In genomic region chr10:95385801-95386203, GRCm38 (mm10) we compare ENCODE assay signal across 13 mouse cellular contexts. TPM values are rescaled to one million over a fixed set of nuclear protein-coding genes. Genes with fewer than 3 reads are reported as not detected.
DNase-seq lines count a peak whose midpoint lies in the region; ATAC-seq lines count a peak whose summit lies in the region.
"Had no signal": no experiment of that assay in that cellular context is flagged by ENCODE, and none has a peak within 500 bp of the region (broad histone marks: within the 10 kb centered on the region; RNA-seq: fewer than 3 reads in every experiment).

No protein-coding gene starts in this region.

- peaks cover 31% of the 10 kb centered on the region for H3K4me1 ChIP-seq in embryonic facial prominence, embryonic 14.5 days (ENCODE audit: control insufficient read depth, insufficient read depth, low read length)
- peaks cover 17% of the 10 kb centered on the region for H3K4me1 ChIP-seq in lung, embryonic 15.5 days
- H3K4me1 ChIP-seq in heart, embryonic 11.5 days (ENCODE audit: control insufficient read depth, insufficient read depth, low read length) = peaks cover 3% of the 10 kb centered on the region; the same call in 1 of the 2 replicates
- H3K4me1 ChIP-seq: liver, embryonic 12.5 days had no signal

- H3K4me2 ChIP-seq in embryonic facial prominence, embryonic 14.5 days (ENCODE audit: low read depth, low read length) = no peak overlapping the region
- H3K4me2 ChIP-seq in lung, embryonic 15.5 days = no peak overlapping the region
- H3K4me2 ChIP-seq in heart, embryonic 11.5 days = no peak overlapping the region
- H3K4me2 ChIP-seq: liver, embryonic 12.5 days had no signal

- H3K9ac ChIP-seq in embryonic facial prominence, embryonic 14.5 days (ENCODE audit: low read depth, low read length) = no peak overlapping the region
- no peak overlapping the region for H3K9ac ChIP-seq in lung, embryonic 15.5 days
- H3K9ac ChIP-seq in heart, embryonic 11.5 days (ENCODE audit: low read depth, low read length) = no peak overlapping the region
- H3K9ac ChIP-seq: liver, embryonic 12.5 days had no signal

- peaks cover 3% of the 10 kb centered on the region; the same call in 1 of the 2 replicates for H3K9me3 ChIP-seq in embryonic facial prominence, embryonic 14.5 days (ENCODE audit: control insufficient read depth, low read length)
- H3K9me3 ChIP-seq in lung, embryonic 15.5 days = no peaks in the 10 kb centered on the region
- no peaks in the 10 kb centered on the region for H3K9me3 ChIP-seq in heart, embryonic 11.5 days (replicated peaks; ENCODE audit: control insufficient read depth, low read length)
- H3K9me3 ChIP-seq: liver, embryonic 12.5 days had no signal

- 44% methylated on average over 4 of the region's 4 CpGs for WGBS in embryonic facial prominence, embryonic 14.5 days
- WGBS in lung, embryonic 15.5 days = 42% methylated on average over 4 of the region's 4 CpGs
- 80% methylated on average over 4 of the region's 4 CpGs for WGBS in heart, embryonic 11.5 days (ENCODE audit: insufficient replicate concordance)

- no peak overlapping the region for H3K4me3 ChIP-seq in embryonic facial prominence, embryonic 14.5 days (ENCODE audit: low read depth, low read length)
- no peak overlapping the region for H3K4me3 ChIP-seq in lung, embryonic 15.5 days
- no peak overlapping the region for H3K4me3 ChIP-seq in heart, embryonic 11.5 days (ENCODE audit: low read depth, low read length)
- H3K4me3 ChIP-seq: liver, embryonic 12.5 days had no signal

- intact Hi-C loops in left cerebral cortex, postnatal 14 days (cut with DNase I) = no loop called here

- ATAC-seq in embryonic facial prominence, embryonic 14.5 days (ENCODE audit: low read depth) = peak; percentile 75
- ATAC-seq in lung, embryonic 15.5 days (ENCODE audit: borderline replicate concordance, extremely low read depth, low FRiP score, low TSS enrichment) = peak; percentile 57
- ATAC-seq in heart, embryonic 11.5 days (replicated peaks; ENCODE audit: insufficient number of reproducible peaks, low FRiP score, low TSS enrichment) = no peak
- ATAC-seq: liver, embryonic 12.5 days had no signal

- peak; percentile 31 for DNase-seq in urinary bladder, postnatal 25 days (ENCODE audit: low spot score)
- no peak for DNase-seq in urinary bladder, postnatal 10 days (ENCODE audit: low spot score)
- DNase-seq in embryonic facial prominence, embryonic 14.5 days (ENCODE audit: low spot score) = peak; percentile 86
- no peak for DNase-seq in right cerebral cortex, postnatal 25 days
- DNase-seq in left cerebral cortex, postnatal 14 days (ENCODE audit: low spot score in 2 of 2) = no peak
- DNase-seq: cerebellum, postnatal 10 days; gastrocnemius, postnatal 36 days; kidney, postnatal 14 days; right cerebral cortex, postnatal 14 days; thymus, postnatal 25 days had no signal

- no peak overlapping the region for H3K27ac ChIP-seq in embryonic facial prominence, embryonic 14.5 days (replicated peaks; ENCODE audit: low read depth, low read length)
- H3K27ac ChIP-seq in lung, embryonic 15.5 days = peak overlapping the region; percentile 63
- H3K27ac ChIP-seq in heart, embryonic 11.5 days (ENCODE audit: low read depth, low read length) = no peak overlapping the region
- H3K27ac ChIP-seq: liver, embryonic 12.5 days had no signal

- no peaks in the 10 kb centered on the region for H3K36me3 ChIP-seq in embryonic facial prominence, embryonic 14.5 days (ENCODE audit: control insufficient read depth, insufficient read depth, low read length)
- H3K36me3 ChIP-seq in lung, embryonic 15.5 days = no peaks in the 10 kb centered on the region
- no peaks in the 10 kb centered on the region for H3K36me3 ChIP-seq in heart, embryonic 11.5 days (ENCODE audit: control insufficient read depth, insufficient read depth, low read length)
- H3K36me3 ChIP-seq: liver, embryonic 12.5 days had no signal

- no peaks in the 10 kb centered on the region for H3K27me3 ChIP-seq in embryonic facial prominence, embryonic 14.5 days (replicated peaks; ENCODE audit: control insufficient read depth, insufficient read depth, low read length)
- H3K27me3 ChIP-seq in lung, embryonic 15.5 days = no peaks in the 10 kb centered on the region
- no peaks in the 10 kb centered on the region for H3K27me3 ChIP-seq in heart, embryonic 11.5 days (ENCODE audit: control insufficient read depth, insufficient read depth, low read length)
- H3K27me3 ChIP-seq: liver, embryonic 12.5 days had no signal

RNA-seq across cellular contexts. Expression of gene Socs2, which starts 31.2 kb away (rescaled TPM):
- 58.2 and 64.0 TPM in 2 replicates for polyA plus RNA-seq in embryonic facial prominence, embryonic 14.5 days (2014; fragmentation: Nextera tagmentation; extraction: Ambion mirVana)
- 121 and 124 TPM in 2 replicates for polyA plus RNA-seq in lung, embryonic 15.5 days (2015; fragmentation: Nextera tagmentation; extraction: Ambion mirVana)
- 38.5 and 45.0 TPM in 2 replicates for polyA plus RNA-seq in heart, embryonic 11.5 days (2014; fragmentation: Nextera tagmentation; extraction: Ambion mirVana)
- total RNA-seq in left cerebral cortex, postnatal 14 days (2021) = 10 to 100 TPM; 35.9 to 40.2 TPM

Comparison
In these comparisons a context has a peak if more than half of its experiments do, and no peak if none do; other contexts are left out.
1. DNase-seq: peak in urinary bladder, postnatal 25 days (single experiment) and embryonic facial prominence, embryonic 14.5 days (single experiment); none in urinary bladder, postnatal 10 days (single experiment), right cerebral cortex, postnatal 25 days (single experiment) and left cerebral cortex, postnatal 14 days (0 of 2).